Mouse (Mus musculus): ENCODE data around the gene Slc9a9.

DNA sequence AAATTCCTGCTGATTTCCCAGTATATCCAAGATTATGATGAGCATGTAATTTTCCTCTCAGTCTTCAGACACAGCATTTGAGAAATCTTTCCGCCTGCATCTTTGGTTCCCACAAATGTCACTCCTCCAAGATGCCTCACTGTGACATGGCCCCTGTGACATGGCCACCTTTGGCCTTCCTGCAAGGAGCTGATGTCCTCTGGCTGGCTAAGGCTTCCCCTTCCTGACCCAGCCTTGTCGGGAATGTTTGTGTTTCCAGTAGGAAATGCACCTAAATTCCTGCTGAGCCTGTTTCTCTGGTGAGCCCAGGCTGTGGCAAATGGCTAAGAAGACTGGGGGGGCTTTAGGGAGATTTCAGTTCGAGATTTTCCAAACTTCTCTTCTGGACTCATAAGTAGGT lies 480.4 kb downstream of the Slc9a9 start:
- no peak for TF ChIP-seq CTCF (IDR thresholded peaks at IDR 0.05; ENCODE audit: low read depth)
- no peak; the same call in 1 of the 2 replicates for TF ChIP-seq EP300 (IDR thresholded peaks at IDR 0.05; ENCODE audit: low read depth)
